Mouse (Mus musculus) midbrain, embryonic 13.5 days (tissue): ENCODE results near the gene Gm33543. TPM values are rescaled to one million over a fixed set of nuclear protein-coding genes. Genes with fewer than 3 reads are reported as not detected.

Source experiments
- polyA plus RNA-seq: library from polyadenylated mRNA; unstranded; fragments of >200 nt; fragmentation: Nextera tagmentation; extraction: Ambion mirVana; gene quantifications from 2 replicates; pipeline ENCODE4 v1.2.1, GENCODE M21; 2015

The Gm33543 gene
- polyA plus RNA-seq, 1 experiment from 2014 or later = not detected

Other genes starting within 250 kb of the Gm33543 start
- not detected in 2 replicates for gene Anapc15-ps, start 169.5 kb downstream of the Gm33543 start, polyA plus RNA-seq
- gene Eea1, start 97.7 kb upstream of the Gm33543 start, polyA plus RNA-seq = 18.9 and 19.2 TPM in 2 replicates